Mouse (Mus musculus) erythroblast, embryonic 14.5 days (primary cell): Measurements from ENCODE around the gene BC048562.

Experiments
- GATA1 ChIP-seq: IDR thresholded peaks from 2 replicates; pipeline ENCODE4 v1.6.1; 2012; ENCODE audit warnings: low read length, inconsistent platforms, mixed read lengths
- TAL1 ChIP-seq: IDR thresholded peaks from 3 replicates; pipeline ENCODE4 v1.6.1; 2012; ENCODE audit warnings: low read length, inconsistent platforms, mixed read lengths

DNA sequence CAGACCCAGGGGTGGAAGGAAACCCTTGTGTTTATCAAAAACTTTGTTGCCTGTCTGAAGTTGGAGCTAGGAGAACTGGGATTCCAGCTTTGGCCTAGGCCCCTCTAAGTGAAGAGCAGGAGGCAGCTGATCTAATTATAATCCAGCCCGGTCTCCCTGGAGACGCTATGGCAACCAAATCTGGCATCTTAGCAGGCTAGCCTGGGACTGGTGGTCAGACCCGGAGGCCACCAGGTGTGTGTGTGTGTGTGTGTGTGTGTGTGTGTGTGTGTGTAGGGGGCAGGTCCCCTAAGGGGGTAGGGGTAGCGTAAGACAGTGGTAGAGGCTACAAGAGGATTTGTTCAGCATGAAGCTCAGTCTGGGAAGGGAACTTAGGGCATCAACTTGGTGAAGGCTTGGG, 13.6 kb downstream of the BC048562 start:
- TF ChIP-seq GATA1 (no peak), TAL1 (no peak)
